Mouse (Mus musculus) erythroblast, adult 5-6 weeks (primary cell): ENCODE measurements around the gene A530084C06Rik. TPM values are rescaled to one million over a fixed set of nuclear protein-coding genes. Genes with fewer than 3 reads are reported as not detected.

Experiments used
- ATAC-seq: replicated peaks from 2 replicates; pipeline ENCODE4 v1.8.0; 2016; ENCODE audit warnings: moderate number of reproducible peaks, mild to moderate bottlenecking, moderate TSS enrichment, inconsistent platforms; ENCODE audit not compliant: poor library complexity, low FRiP score, severe bottlenecking
- total RNA-seq, 2 experiments: library from RNA; stranded (forward) in 1 of 2; stranded (reverse) in 1 of 2; fragments of 150-400 nt in 1 of 2; fragments of 200-764, 138-1000 nt in 1 of 2; gene quantifications; 2 replicates each; pipeline versions ENCODE4 v1.2.3 to v1.2.4; 2015 to 2017; ENCODE audit warnings: low replicate concordance in 2 of 2

Gene A530084C06Rik
- total RNA-seq (2015; ENCODE audit: low replicate concordance) (not detected in 2 replicates), total RNA-seq (2017; ENCODE audit: low replicate concordance) (not detected in 2 replicates)

GRCm38 (mm10) chr13:31558521-31559418 lies at the start of gene A530084C06Rik:
A530084C06Rik (minus strand) TSS chr13:31559333.
- ATAC-seq: no peak

- no peak for ATAC-seq
Observed at GRCm38 (mm10) chr13:31603964-31604363, 44.8 kb upstream of the A530084C06Rik start.

GRCm38 (mm10) chr13:31599576-31599975 lies 40.4 kb upstream of the A530084C06Rik start:
- no peak for ATAC-seq

GRCm38 (mm10) chr13:31587341-31587740 lies 28.2 kb upstream of the A530084C06Rik start:
- ATAC-seq: no peak

- ATAC-seq: no peak
Observed at GRCm38 (mm10) chr13:31579866-31580265, 20.7 kb upstream of the A530084C06Rik start.

- ATAC-seq: no peak
Observed at GRCm38 (mm10) chr13:31578389-31578788, 19.3 kb upstream of the A530084C06Rik start.

GRCm38 (mm10) chr13:31577576-31577975 lies 18.4 kb upstream of the A530084C06Rik start:
- no peak for ATAC-seq

- no peak for ATAC-seq
Observed at GRCm38 (mm10) chr13:31576696-31577095, 17.6 kb upstream of the A530084C06Rik start.

- no peak for ATAC-seq
Observed at GRCm38 (mm10) chr13:31574627-31575026, 15.5 kb upstream of the A530084C06Rik start.

- no peak for ATAC-seq
Observed at GRCm38 (mm10) chr13:31572806-31573508, 13.8 kb upstream of the A530084C06Rik start.

GRCm38 (mm10) chr13:31567617-31568294 lies 8.6 kb upstream of the A530084C06Rik start:
- ATAC-seq: no peak

- no peak for ATAC-seq
Observed at GRCm38 (mm10) chr13:31567099-31567498, 8.0 kb upstream of the A530084C06Rik start.

- no peak for ATAC-seq
Observed at GRCm38 (mm10) chr13:31564394-31564793, 5.3 kb upstream of the A530084C06Rik start.

GRCm38 (mm10) chr13:31559419-31560144 lies 449 bp upstream of the A530084C06Rik start:
- ATAC-seq: no peak

- ATAC-seq: no peak
Observed at GRCm38 (mm10) chr13:31557768-31558520, 1.2 kb downstream of the A530084C06Rik start.

- ATAC-seq: no peak
Observed at GRCm38 (mm10) chr13:31556964-31557767, 2.0 kb downstream of the A530084C06Rik start.

- ATAC-seq: no peak
Observed at GRCm38 (mm10) chr13:31555834-31556233, 3.3 kb downstream of the A530084C06Rik start, which contains the start of gene Foxq1. Foxq1 (plus strand) TSS chr13:31556134.

- ATAC-seq: no peak
Observed at GRCm38 (mm10) chr13:31547610-31548009, 11.5 kb downstream of the A530084C06Rik start.
